Mouse (Mus musculus) spleen, embryonic (tissue): ENCODE measurements at regions not wholly inside any gene's neighbourhood (a gene's known extent, or its start where the extent isn't known, plus 50 kb on each side); places are given as distances from the start of the nearest gene placed in this dataset.

Source experiments
- CTCF ChIA-PET: fragments of 350-600 bp; sonication (Branson Sonifier 250); formaldehyde crosslinking; loops from one replicate; lab custom pipeline; 2022; lab: Charles Lee

- CTCF ChIA-PET = no interaction called here
Measured at GRCm38 (mm10) chr13:102504157-102504947, 189.0 kb upstream of the Cd180 start.

- CTCF ChIA-PET = no interaction called here
Measured at GRCm38 (mm10) chr13:102507226-102507625, 186.1 kb upstream of the Cd180 start.

GRCm38 (mm10) chr13:102507916-102508315, 185.4 kb upstream of the Cd180 start:
- CTCF ChIA-PET = no interaction called here

- CTCF ChIA-PET = interaction anchor here (0.7 kb wide), 1 partner anchor 23 kb away, joined by 4 read pairs; no protein-coding TSS in a partner anchor
Measured at GRCm38 (mm10) chr13:102510733-102511279, 182.6 kb upstream of the Cd180 start.

GRCm38 (mm10) chr13:102518169-102518882, 175.0 kb upstream of the Cd180 start:
- CTCF ChIA-PET = no interaction called here

- CTCF ChIA-PET = no interaction called here
Measured at GRCm38 (mm10) chr13:102521427-102521826, 171.9 kb upstream of the Cd180 start.

- CTCF ChIA-PET = interaction anchor here (0.9 kb wide), 1 partner anchor 140 kb away, joined by 3 read pairs; no protein-coding TSS in a partner anchor
Measured at GRCm38 (mm10) chr13:102522080-102522479, 171.3 kb upstream of the Cd180 start.

GRCm38 (mm10) chr13:102526621-102527140, 166.7 kb upstream of the Cd180 start:
- CTCF ChIA-PET = no interaction called here

- CTCF ChIA-PET = no interaction called here
Measured at GRCm38 (mm10) chr13:102533784-102534183, 159.6 kb upstream of the Cd180 start.

- CTCF ChIA-PET = no interaction called here
Measured at GRCm38 (mm10) chr13:102537424-102538242, 155.7 kb upstream of the Cd180 start.

GRCm38 (mm10) chr13:102540436-102540835, 152.9 kb upstream of the Cd180 start:
- CTCF ChIA-PET = no interaction called here

- CTCF ChIA-PET = no interaction called here
Measured at GRCm38 (mm10) chr13:102544359-102545165, 148.8 kb upstream of the Cd180 start.

- CTCF ChIA-PET = no interaction called here
Measured at GRCm38 (mm10) chr13:102545845-102546615, 147.3 kb upstream of the Cd180 start.

GRCm38 (mm10) chr13:102548252-102548651, 145.1 kb upstream of the Cd180 start:
- CTCF ChIA-PET = no interaction called here

- CTCF ChIA-PET = no interaction called here
Measured at GRCm38 (mm10) chr13:102566846-102567572, 126.3 kb upstream of the Cd180 start.

- CTCF ChIA-PET = no interaction called here
Measured at GRCm38 (mm10) chr13:102569580-102569979, 123.8 kb upstream of the Cd180 start.

GRCm38 (mm10) chr13:102570286-102570685, 123.1 kb upstream of the Cd180 start:
- CTCF ChIA-PET = no interaction called here

GRCm38 (mm10) chr13:102573286-102573921, 120.0 kb upstream of the Cd180 start:
- CTCF ChIA-PET = no interaction called here
